Mouse (Mus musculus) layer of hippocampus, postnatal 10 days (tissue): ENCODE data around the gene Ift172. TPM values are rescaled to one million over a fixed set of nuclear protein-coding genes. Genes with fewer than 3 reads are reported as not detected.
A peak's percentile ranks its signal among the peaks of the same experiment; 100 is the strongest.
"Not testable (repeated sequence)": the region's sequence is repeated elsewhere in the genome, so short reads cannot be mapped to it uniquely, and the experiment has no call there.

Source experiments
- DNase-seq, 2 experiments: peaks; one replicate each; pipeline ENCODE4 v3.0.0; 2021; ENCODE audit warnings: low spot score in 2 of 2
- total RNA-seq, 2 experiments: library from RNA; stranded (reverse); gene quantifications; 2 replicates each; pipeline ENCODE4 v1.2.3; 2021

Ift172 gene
- total RNA-seq, 2 experiments from 2014 or later: 68.7 to 70.3 TPM

DNA sequence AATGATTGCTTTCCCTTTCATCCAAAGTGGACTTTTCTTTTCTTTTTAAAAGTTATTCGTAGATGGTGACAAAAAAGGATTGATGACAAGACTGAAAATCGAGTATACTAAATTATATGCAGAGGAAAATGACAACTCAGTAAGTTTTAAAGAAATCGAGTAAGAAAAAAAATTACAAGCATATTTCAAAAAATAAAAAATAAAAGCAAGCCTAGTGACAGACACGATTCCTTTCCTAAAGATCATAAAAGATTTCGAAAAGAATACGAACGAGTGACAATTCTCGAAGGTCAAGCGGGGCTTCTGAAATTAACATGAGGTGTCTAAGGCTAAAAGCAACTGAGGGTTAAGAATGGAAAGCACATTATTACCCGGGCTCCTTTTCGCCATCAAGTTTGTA is 71.4 kb downstream of the Ift172 start:
- no peak for DNase-seq

DNA sequence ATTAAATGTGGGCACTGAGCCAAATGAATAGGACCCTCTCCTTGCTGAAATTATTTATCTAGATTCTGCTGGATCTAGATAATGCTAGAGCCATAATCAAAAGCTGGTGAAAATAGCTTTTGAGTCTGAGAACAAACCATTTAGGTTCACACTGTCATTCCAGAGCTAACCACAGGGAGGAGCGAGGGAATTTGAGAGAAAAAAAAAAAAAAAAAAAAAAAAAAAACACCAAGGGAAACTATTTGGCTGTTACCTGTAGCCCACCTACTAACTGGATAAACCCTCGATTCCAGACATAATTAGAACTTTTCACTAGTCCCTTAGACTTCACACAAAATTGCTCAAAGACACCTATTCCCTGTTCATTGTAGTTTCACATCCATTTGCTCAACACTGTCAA is 71.8 kb downstream of the Ift172 start:
- DNase-seq: peak in 1 of 2 experiments; percentile 23

DNA sequence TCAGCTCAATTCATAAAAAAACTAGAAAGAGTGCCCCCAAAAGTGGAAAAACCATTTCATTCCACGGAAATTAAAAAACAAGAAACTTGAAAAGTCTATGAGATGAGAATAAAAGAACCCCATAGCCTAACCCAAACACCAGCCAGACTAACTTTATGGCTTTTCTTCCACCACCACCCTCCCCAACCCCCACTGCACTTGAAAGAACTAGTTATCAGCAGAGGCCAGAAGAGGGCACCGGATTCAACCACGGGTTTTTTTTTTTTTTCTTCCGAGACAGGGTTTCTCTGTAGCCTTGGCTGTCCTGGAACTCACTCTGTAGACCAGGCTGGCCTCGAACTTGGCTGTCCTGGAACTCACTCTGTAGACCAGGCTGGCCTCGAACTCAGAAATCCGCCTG is 72.6 kb downstream of the Ift172 start:
- no peak for DNase-seq

DNA sequence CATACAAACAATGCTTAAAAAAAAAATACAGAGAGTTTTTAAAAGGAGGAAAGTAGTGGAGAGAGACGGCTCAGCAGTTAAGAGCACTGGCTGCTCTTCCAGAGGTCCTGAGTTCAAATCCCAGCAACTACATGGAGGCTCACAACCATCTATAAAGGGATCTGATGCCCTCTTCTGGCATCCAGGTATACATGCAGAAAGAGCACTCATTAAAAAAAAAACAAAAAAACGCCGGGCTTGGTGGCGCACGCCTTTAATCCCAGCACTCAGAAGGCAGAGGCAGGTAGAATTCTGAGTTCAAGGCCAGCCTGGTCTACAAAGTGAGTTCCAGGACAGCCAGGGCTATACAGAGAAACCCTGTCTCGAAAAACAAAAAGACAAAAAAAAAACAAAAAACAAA is 74.4 kb downstream of the Ift172 start:
- DNase-seq: not testable (repeated sequence)

DNA sequence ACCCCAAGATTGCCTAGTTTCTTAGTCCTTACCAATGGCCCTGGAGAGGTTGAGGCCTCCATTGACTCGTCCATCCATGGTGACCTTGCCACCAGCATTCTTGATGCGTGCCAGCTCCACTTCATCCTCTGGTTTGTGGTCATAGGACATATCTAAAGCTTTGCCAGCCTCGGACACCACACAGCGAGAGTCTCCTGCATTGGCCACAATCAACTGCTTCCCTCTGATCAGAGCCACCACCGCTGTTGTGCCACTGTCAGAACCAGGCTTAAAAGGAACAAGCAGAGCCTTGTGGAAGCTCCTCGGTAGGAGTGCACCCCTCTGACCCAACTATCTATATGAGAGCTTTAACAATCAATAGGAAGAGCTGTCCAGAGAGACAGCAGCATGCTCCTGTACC is 86.5 kb downstream of the Ift172 start:
- DNase-seq: no peak

DNA sequence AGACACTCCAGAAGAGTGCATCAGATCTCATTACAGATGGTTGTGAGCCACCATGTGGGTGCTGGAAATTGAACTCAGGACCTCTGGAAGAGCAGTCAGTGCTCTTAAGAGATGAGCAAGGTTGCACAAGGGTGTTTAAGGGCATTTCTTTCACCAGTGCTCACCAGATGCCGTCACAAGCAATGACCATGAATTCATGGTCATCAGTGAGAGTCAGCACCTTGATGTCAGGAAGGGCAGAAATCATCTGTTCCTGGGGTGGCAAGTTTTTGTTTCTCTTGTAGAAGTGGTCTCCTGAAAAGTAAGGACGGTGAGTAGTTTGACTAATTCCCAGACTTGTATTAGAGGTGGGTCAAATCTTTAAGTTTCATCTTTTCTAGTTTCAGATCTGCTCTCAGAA is 87.0 kb downstream of the Ift172 start:
- no peak for DNase-seq

Other genes starting within 250 kb of the Ift172 start
- gene Atraid, start 242.8 kb downstream of the Ift172 start, total RNA-seq: 10 to 100 TPM; 80.1 to 86.1 TPM
- 10 to 100 TPM; 14.2 to 16.6 TPM for gene Slc5a6, start 242.2 kb downstream of the Ift172 start, total RNA-seq
- 10 to 100 TPM; 21.2 to 23.2 TPM for gene Cad, start 236.3 kb downstream of the Ift172 start, total RNA-seq
- not detected for gene Dnajc5g, start 184.8 kb downstream of the Ift172 start, total RNA-seq
- gene Slc30a3, start 182.9 kb downstream of the Ift172 start, total RNA-seq: 10 to 100 TPM; 41.0 to 47.6 TPM
- not detected for gene Trim54, start 174.4 kb downstream of the Ift172 start, total RNA-seq
- not detected for gene Ucn, start 152.3 kb downstream of the Ift172 start, total RNA-seq
- 10 to 100 TPM; 36.3 to 41.4 TPM for gene Mpv17, start 136.9 kb downstream of the Ift172 start, total RNA-seq
- gene Gm29609, start 111.2 kb downstream of the Ift172 start, total RNA-seq: 1 to 10 TPM; 2.2 to 2.6 TPM
- 10 to 100 TPM; 57.4 to 66.3 TPM for gene Gtf3c2, start 111.0 kb downstream of the Ift172 start, total RNA-seq
- 10 to 100 TPM; 77.1 to 83.3 TPM for gene Snx17, start 97.9 kb downstream of the Ift172 start, total RNA-seq
- 10 to 100 TPM; 53.0 to 62.7 TPM for gene Eif2b4, start 97.7 kb downstream of the Ift172 start, total RNA-seq
- gene Zfp513, start 88.8 kb downstream of the Ift172 start, total RNA-seq: 10 to 100 TPM; 28.9 to 33.1 TPM
- gene Ppm1g, start 70.4 kb downstream of the Ift172 start, total RNA-seq: 100 to 1,000 TPM; 102 to 107 TPM
- gene Nrbp1, start 50.3 kb downstream of the Ift172 start, total RNA-seq: 10 to 100 TPM; 76.3 to 76.6 TPM
- gene Gm9970, start 49.9 kb downstream of the Ift172 start, total RNA-seq: not detected
- gene Krtcap3, start 39.4 kb downstream of the Ift172 start, total RNA-seq: 1 to 10 TPM; 2.3 to 2.9 TPM
- 100 to 1,000 TPM; 164 to 185 TPM for gene Fndc4, start 5.0 kb upstream of the Ift172 start, total RNA-seq
- under 1 TPM; 0.09 to 0.25 TPM for gene Gckr, start 6.3 kb upstream of the Ift172 start, total RNA-seq
- gene Zfp512, start 161.3 kb upstream of the Ift172 start, total RNA-seq: 10 to 100 TPM; 51.5 to 55.8 TPM
- gene 4930548H24Rik, start 194.6 kb upstream of the Ift172 start, total RNA-seq: under 1 TPM; 0.16 to 0.37 TPM
- gene Gpn1, start 203.6 kb upstream of the Ift172 start, total RNA-seq: 10 to 100 TPM; 34.9 to 37.5 TPM
- 10 to 100 TPM; 52.5 to 52.9 TPM for gene Slc4a1ap, start 235.9 kb upstream of the Ift172 start, total RNA-seq
- 10 to 100 TPM; 16.5 to 16.6 TPM for gene Supt7l, start 236.7 kb upstream of the Ift172 start, total RNA-seq